Mouse (Mus musculus) liver, adult 2 months (tissue): ENCODE results near the gene Csnk1e.

Experiments
- CTCF ChIP-seq: fragments of 200-500 bp; IDR thresholded peaks from 2 replicates; pipeline ENCODE4 v1.5.1; 2011; ENCODE audit warnings: low read depth, low read length, control low read depth
- POLR2A ChIP-seq: fragments of 200-500 bp; IDR thresholded peaks from 2 replicates; pipeline ENCODE4 v1.6.1; 2011; ENCODE audit warnings: low read length, control low read depth; ENCODE audit not compliant: insufficient read depth; ENCODE audit errors: extremely low read depth

GRCm38 (mm10) chr15:79427516-79427915, 27.9 kb downstream of the Csnk1e start:
- TF ChIP-seq CTCF (no peak), POLR2A (no peak)
